Mouse (Mus musculus): ENCODE measurements around the gene Fsd1. TPM values are rescaled to one million over a fixed set of nuclear protein-coding genes. Genes with fewer than 3 reads are reported as not detected.
A peak's percentile ranks its signal among the peaks of the same experiment; 100 is the strongest.

Fsd1 gene
- total RNA-seq, 2 experiments from 2014 or later, result 99.7 to 111 TPM

DNA sequence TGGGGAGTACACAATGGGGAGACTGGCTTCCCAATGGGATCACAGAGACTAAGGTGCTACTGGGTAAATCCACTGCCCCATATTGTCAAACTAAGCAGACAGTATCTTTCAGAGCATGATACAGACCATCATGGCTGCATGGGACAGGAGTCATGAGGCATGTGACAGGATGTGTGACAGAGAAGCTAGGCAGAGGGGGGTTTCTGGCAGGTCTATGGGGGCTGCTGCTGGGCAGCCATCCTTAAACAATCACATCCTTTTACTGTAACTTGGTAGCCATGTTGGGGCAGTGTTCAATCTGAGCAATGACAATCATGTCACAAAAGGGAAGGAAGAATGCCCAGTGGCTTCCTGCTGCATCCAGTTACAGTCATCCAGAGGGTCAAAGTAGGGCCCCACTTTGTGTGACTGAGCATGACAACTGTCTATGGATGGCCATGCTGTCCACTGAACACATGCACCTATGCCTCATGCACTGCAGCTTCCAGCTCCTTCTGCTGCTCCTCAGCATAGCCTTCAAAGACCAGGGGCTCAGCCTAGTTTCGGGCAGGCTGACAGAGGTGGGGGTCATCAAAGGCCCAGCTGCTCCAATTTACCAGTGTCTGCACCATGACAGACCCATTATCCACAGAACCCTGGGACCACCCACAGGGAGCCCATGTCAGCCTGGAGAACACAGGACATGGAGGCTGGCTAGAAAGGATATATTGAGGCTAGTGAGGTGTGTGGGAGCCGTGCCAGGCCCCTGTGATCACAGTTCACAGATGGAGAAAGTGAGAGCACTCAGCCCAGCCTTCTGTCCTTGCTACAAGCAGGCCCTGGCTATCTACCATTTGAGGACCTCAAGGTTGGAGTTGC lies 36.1 kb downstream of the Fsd1 start:
- intact Hi-C loops (cut with DNase I), result no loop called here
- DNase-seq (ENCODE audit: extremely low spot score in 1 of 2, low spot score in 2 of 2), result no peak

DNA sequence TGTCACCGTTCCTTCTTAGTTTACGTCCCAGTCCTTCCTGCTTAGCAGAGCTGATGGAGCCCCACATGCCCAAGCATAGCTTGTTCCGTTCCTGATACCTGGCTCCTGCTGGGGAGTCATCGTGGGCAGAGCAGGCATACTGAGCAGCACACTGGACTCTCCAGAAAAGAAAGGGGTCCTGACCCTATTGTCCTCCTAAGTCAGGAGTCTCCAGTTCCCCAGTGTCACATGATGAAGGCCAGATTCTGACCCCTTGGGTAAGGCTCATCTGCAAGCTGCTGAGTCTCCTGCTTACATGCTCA lies 36.6 kb downstream of the Fsd1 start:
- intact Hi-C loops (cut with DNase I), result no loop called here
- no peak for DNase-seq (ENCODE audit: extremely low spot score in 1 of 2, low spot score in 2 of 2)

DNA sequence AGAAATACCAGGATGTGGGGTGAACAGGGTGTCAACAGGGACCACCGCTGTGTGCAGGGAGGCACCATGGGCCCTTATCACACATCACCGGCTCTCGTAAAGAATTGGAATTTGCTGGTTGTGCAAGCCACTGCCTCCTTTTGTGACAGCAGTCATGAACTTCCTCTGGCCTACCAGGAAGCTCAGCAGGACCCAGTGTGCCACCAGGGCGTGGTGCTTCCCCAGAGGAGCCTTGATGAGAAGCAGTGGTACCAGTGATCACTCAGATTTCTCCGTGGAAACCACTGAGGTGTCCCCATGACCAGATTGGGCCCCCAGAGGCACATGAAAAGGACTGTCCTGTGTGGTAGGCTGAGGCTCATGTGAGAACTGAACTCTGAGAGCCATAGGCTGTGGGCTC lies 37.1 kb downstream of the Fsd1 start:
- intact Hi-C loops (cut with DNase I), result no loop called here
- DNase-seq (ENCODE audit: extremely low spot score in 1 of 2, low spot score in 2 of 2), result no peak

DNA sequence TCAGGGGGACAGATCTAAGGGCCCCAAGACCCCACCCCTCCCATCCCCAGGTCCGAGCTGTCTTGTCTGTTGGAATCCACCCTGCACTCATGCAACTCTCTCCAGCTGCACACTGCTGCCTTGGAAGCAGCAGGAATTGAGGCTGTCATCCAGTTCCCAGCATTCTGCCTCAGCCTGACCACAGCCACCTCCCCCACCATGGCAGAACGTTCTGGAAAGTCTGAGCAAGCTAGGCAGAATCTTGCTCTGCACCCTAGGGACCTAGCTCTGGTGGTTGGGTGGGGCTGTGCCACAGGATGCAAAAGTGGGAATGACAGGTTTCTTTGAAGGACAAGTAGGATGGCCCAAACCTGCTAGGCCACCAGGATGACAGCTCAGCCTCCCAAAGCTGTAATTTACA lies 38.2 kb downstream of the Fsd1 start:
- intact Hi-C loops (cut with DNase I), result no loop called here
- no peak for DNase-seq (ENCODE audit: extremely low spot score in 1 of 2, low spot score in 2 of 2)

DNA sequence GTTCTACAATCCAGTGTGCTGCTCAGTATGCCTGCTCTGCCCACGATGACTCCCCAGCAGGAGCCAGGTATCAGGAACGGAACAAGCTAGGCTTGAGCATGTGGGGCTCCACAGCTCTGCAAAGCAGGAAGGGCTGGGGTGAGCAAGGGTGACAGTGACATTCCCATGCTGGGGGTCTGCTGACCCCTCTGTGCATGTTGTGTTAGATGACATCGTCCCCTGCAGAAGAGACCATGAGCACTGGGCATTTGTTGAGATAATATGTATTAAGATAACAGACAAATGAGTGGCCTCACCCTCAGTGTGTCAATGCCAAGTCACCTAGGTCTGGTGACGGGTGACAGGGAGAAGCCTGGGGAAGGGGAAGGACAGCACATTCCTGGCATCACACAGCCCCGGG lies 38.6 kb downstream of the Fsd1 start:
- no peak for DNase-seq (ENCODE audit: extremely low spot score in 1 of 2, low spot score in 2 of 2)
- intact Hi-C loops (cut with DNase I), result no loop called here

DNA sequence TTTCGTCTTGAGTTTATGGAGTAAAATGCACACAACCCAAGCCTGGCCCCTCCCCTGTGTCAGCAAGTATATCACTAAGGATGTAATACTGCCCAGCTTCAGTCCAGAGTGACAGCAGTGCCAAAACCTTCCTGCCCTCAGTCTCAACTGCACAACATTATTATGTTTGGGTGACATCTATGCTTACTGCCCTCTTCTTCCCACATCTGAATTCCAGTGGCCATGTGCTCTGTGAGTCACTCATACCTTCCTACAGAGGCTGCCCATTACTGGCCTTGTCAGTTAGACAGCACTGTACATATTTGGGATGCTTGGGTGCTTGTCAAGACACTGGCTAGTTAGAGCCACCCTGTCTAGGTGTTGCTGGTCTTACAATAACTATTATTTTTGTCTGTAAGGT lies 40.0 kb downstream of the Fsd1 start:
- no peak for DNase-seq (ENCODE audit: extremely low spot score in 1 of 2, low spot score in 2 of 2)
- intact Hi-C loops (cut with DNase I), result no loop called here

DNA sequence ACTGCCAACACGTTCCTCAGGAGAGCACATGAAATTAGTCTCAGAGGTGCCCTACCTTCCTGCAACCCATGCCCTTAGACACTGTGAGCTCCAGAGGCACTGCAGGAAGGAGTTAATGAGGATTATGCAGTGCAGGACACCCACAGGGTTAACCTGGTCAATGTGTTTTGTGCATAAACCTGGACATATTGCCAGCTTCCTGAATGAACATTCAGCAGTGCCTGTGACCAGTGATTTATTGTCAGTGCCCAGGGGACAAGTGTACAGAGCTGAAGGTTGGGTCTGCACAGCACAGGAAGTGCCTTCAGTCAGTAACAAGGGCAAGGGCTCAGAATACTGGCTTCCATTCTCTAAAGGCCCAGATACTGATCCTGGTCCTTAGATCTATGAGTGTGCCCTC lies 40.6 kb downstream of the Fsd1 start:
- DNase-seq (ENCODE audit: extremely low spot score in 1 of 2, low spot score in 2 of 2), result no peak
- intact Hi-C loops (cut with DNase I), result no loop called here

DNA sequence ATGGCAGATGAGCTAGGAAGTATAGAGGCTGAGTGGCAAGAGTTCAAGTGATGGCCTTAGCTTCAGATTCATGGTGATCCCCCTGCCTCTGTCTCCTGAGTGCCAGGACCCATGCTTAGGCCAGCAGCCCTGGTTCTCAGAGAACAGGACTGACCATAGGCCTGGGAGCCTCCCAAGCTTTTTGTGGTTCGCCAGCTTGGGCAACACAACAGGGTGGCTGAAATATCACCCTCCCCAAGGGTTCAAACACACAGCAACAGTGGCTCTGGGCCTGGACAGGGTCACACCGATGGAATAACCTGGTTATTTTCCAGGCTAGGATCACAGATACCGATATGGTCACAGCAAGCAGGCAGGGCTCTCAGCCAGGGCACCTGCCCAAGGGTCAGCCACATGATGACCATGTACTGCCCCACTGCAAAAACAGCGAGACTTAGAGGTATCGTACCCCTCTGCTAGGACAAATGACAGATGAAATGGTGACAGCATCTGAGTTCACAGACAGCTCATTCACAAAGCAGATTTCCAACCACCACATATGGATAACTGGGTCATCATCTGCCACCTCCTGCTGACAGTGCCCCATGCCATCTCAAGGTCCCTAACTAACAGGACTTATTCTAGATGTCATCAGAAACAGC lies 41.6 kb downstream of the Fsd1 start:
- no peak for DNase-seq (ENCODE audit: extremely low spot score in 1 of 2, low spot score in 2 of 2)
- intact Hi-C loops (cut with DNase I), result no loop called here

DNA sequence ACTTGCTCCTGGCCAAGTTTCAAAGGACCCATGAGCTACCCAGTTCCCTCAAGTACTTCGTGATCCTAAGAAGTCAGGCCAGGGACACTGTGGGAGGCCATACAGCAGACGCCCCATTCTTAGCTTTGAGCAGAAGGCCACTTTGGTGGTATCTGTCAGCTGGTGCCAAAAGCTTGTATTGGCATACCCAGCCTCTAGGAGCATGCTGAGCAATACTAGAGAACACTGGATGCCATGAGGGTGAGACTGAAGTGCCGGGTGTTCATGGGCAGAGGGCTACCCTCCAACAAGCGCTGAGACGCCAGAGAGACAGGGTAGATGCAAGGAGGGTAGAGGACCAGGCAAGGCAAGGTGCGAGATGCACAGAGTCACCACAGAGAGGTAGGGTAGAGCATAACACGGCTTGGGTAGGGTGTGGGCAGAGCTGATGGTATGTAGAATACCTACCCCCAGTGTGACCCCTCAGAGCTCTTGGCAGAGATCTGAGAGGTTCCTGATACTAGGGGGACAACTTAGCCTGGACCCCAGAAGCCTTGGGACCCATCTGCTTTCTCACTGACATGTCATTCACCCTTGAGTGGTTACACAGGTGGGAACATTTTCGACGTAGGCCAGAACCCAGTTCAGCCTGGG lies 44.0 kb downstream of the Fsd1 start:
- intact Hi-C loops (cut with DNase I), result no loop called here

DNA sequence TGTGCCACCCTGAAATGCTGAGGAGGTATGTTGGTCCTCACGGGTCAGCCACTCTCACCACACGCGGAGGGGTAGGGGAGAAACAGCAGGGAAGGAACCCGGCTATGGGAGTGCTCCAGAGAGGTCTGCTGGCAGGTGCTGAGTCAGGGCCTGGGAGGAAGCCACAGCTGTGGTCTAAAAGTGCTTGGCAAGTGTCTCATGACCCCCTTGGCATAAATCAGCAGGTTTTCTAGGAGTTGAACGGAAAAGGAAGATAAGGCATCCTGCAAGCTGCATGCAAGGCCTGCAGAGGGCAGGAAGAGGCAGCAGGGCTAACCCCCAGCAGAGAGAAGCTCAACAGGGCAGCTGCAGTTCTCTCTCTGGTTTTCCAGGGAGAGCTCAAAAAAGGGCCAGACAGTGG lies 44.6 kb downstream of the Fsd1 start:
- DNase-seq (ENCODE audit: extremely low spot score in 1 of 2, low spot score in 2 of 2), result peak in 1 of 2 experiments; percentile 65
- intact Hi-C loops (cut with DNase I), result no loop called here

More for the DNA sequence above, 44.0 kb downstream of the Fsd1 start:
- DNase-seq (ENCODE audit: extremely low spot score in 1 of 2, low spot score in 2 of 2), result no peak

DNA sequence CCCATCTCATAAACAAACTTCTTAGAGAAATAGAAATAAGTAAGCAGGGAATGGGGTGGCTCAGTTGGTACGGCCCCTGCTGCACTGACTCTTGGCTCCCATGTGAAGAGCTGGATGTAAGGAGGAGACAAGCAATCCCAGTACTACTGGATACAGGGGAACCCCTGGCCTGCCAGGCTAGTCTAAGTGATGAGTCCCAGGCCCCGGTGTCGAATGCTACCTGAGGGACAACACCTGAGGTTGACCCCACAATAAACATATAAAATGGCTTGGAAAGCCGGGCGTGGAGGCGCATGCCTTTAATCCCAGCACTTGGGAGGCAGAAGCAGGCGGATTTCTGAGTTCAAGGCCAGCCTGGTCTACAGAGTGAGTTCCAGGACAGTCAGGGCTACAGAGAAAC lies 45.1 kb downstream of the Fsd1 start:
- intact Hi-C loops (cut with DNase I), result no loop called here
- no peak for DNase-seq (ENCODE audit: extremely low spot score in 1 of 2, low spot score in 2 of 2)

DNA sequence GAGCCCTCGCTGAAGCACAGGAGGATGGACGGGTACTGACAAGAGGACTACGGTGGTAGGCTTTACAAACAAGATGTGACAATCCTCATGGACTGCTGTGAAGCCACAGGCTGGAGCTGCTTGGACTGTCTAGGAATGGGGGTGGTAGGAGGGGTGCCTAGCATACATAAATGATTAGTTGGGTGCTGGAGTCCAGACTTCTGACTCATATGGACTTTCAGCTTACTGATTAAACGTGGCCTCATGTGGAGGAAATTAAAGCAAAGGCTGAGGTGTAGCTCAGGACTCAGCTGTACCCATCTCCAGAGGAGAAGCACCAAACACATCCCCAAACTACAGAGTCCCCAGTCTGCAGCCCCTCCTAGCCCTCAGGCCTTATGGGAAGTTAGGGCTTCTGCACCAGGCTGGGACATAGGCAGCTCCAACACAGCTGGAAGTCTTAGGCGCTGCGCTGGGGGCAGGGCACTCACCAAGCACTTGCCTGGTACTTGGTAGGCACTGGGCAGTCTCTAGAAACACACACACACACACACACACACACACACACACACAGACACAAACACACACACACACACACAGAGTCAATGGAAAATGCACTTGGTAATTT lies 45.9 kb downstream of the Fsd1 start:
- intact Hi-C loops (cut with DNase I), result no loop called here
- no peak for DNase-seq (ENCODE audit: extremely low spot score in 1 of 2, low spot score in 2 of 2)

DNA sequence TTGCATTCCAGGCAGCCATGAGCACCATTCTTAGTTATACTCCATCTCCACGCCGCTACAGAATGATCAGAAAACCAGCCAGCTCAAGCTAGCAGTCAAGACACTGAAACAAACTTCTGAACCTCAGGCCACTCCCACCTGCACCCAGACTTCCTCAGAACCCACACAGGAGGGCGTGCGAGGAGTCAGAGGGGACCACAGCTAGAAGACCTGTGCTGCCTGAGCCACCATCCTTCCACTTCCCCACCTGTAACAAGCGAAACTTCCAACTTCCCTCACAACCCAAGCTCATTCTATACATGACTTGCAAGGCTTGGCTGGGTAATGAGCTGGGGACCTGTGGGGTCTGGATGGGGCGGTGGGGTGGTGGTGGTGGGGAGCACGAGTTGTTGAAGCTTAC lies 46.5 kb downstream of the Fsd1 start:
- intact Hi-C loops (cut with DNase I), result no loop called here
- no peak for DNase-seq (ENCODE audit: extremely low spot score in 1 of 2, low spot score in 2 of 2)

DNA sequence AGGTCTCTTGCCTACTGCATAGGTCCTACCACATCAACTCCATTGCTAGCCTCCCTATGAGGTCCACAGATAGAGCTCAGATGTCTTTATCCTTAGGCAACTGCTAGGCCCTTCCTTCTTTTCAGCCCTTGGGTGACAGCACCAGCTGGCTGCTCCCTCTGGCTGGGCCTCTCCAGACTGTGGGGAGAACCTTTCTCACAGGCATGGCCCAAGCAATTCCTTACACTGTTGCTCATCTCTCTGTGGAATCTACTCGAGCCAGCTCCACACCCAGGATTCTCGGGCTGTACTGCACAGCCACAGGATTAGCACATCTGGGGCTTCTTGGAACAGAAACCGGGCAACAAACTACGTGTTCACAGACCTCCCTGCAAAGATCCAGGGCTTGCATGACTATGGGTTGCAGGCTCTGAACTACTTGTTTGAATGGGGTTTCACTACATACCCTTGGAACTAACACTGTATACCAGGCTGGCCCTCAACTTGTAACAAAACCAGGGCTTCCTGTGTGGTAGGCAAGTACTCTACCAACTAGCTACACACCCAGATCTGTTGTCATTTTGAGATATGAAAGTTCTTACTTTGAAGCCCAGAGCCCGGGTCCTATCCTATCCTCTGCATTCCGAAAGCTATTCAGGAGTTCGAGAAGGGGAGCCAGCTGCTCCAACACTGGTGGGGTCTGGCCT lies 47.9 kb downstream of the Fsd1 start:
- intact Hi-C loops (cut with DNase I), result no loop called here
- DNase-seq (ENCODE audit: extremely low spot score in 1 of 2, low spot score in 2 of 2), result no peak

DNA sequence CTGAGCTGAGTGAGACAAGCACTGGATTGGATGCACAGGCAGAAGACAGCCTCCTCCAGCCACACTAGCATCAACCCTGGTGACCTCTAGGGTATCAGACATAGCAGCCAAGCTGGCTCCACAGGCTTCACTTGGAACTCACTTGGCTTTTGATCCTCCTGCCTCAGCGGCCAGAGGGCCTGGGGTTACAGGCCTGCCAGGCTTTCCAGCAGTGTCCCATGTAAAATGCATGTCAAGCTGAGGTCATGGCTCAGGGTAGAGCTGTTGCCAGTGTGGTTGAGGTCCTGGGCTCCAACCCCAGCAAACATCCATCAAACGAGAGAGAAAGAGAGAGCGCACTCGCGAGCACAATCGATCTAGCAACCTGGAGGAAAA lies 48.4 kb downstream of the Fsd1 start:
- DNase-seq (ENCODE audit: extremely low spot score in 1 of 2, low spot score in 2 of 2), result no peak
- intact Hi-C loops (cut with DNase I), result no loop called here

DNA sequence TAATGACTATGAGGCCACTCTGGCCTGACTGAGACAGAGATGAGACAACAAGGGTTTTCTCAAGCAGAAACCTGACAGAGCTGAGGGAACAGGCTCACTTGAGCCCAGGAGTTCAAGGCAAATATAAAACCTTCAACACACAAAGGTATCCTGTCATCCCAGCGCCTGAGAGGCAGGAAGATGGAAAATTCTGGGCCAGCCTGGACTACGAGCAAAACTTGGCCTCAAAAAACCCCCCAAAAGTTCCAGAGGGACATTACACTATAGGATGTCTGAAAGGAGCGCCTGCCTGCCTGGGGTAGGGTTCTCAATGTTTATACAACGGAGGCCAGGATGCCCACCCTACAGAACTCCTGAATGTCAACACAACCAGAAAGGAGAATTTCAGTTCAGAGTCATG lies 48.9 kb downstream of the Fsd1 start:
- intact Hi-C loops (cut with DNase I), result no loop called here
- no peak for DNase-seq (ENCODE audit: extremely low spot score in 1 of 2, low spot score in 2 of 2)

DNA sequence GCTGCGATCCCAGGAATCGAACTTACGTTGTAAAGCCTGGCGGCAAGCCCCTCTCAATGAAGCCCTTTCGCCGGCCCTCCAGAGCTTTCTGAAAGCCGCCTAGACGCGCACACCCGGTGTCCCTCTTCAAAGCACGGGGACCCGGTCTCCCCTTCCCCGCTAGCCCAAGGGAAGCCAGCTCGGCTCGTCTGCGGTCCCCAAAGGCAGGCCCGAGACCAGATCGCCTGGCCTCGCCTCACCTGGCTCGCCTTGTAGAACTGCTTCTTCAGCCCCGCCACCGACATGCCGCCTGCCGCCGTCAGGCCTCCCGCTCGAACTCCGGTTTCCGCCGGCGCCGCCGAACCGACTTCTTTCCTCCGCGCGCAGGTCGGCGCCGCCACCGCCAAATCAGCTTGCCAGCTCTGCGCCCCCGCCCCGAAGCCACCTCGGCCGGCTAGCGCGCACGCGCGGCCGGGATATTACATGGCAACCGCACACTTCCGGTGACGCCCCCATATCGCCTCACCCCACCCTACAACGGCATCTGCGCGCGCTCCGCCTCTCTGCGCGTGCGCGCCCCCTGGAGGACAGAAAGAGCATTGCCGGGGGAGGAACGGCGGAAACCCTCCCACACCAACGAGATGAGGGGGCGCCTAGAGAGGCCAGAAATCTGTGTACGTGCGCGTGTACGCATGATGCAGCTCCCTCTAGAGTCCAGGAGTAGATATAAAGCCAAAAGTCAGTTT lies 50.0 kb downstream of the Fsd1 start, which contains the start of gene Sh3gl1:
TSS of gene Sh3gl1 (minus strand) at position 460 of the 725 bp plus-strand sequence.
- intact Hi-C loops (cut with DNase I), result no loop called here
- DNase-seq (ENCODE audit: extremely low spot score in 1 of 2, low spot score in 2 of 2), result peak; percentile 98 to 99

DNA sequence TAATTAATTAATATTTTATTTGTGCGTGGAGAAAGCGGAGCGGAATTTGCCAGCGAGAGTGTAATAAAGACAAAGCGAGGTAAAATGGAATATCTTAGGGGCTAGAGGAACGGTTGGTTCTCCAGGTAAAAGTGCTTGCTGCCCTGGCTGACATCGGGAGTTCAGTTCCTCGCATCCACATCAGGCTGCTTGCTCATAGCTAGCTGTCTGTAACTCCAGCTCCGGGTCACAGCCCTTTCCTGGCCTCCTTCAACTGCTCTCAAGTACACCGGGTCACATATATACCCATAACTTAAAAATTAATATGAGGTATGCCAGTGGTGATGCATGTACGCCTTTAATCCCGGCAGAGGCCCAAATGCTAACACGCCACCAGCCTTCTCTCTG lies 50.6 kb downstream of the Fsd1 start:
- no peak for DNase-seq (ENCODE audit: extremely low spot score in 1 of 2, low spot score in 2 of 2)
- intact Hi-C loops (cut with DNase I), result no loop called here
